Mouse (Mus musculus): ENCODE measurements around the gene Fubp1.

DNA sequence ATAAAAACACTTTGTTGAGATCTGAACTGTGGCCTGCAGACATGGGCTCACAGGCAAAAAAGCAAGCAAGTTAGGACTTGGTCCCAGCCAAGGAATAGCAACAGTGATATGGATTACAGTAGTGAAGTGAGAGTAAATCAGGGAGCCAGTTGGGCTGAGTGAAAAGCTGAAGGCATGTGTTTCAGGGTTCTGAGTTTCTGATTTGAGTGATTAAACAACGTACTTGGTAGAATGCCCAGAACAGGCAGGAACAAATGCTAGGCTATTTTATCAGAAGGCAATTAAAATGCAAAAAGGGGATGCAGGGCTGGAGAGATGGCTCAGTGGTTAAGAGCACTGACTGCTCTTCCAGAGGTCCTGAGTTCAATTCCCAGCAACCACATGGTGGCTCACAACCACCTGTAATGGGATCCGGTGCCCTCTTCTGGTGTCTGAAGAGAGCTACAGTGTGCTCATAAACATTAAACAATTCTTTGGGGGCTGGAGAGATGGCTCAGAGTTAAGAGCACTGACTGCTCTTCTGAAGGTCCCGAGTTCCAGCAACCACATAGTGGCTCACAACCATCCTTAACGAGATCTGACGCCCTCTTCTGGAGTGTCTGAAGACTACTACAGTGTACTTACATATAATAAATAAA is 35.2 kb downstream of the Fubp1 start:
- TF ChIP-seq POLR2A (IDR thresholded peaks at IDR 0.05; ENCODE audit: borderline replicate concordance, low read depth, low read length) (no peak), CTCF (IDR thresholded peaks at IDR 0.05; ENCODE audit: low read depth, low read length) (no peak)
